Mouse (Mus musculus) megakaryocyte, adult 5-6 weeks (primary cell): ENCODE data around the gene Rgma. TPM values are rescaled to one million over a fixed set of nuclear protein-coding genes. Genes with fewer than 3 reads are reported as not detected.

Experiments
- ATAC-seq: 2 replicates; pipeline ENCODE4 v1.8.0; 2016; ENCODE audit warnings: mild to moderate bottlenecking, inconsistent platforms; ENCODE audit not compliant: poor library complexity, severe bottlenecking
- total RNA-seq, 2 experiments: library from RNA; stranded (forward) in 1 of 2; stranded (reverse) in 1 of 2; fragments of 153-499, 151-499 nt in 1 of 2; fragments of 221-1000, 200-1000 nt in 1 of 2; gene quantifications; 2 replicates each; pipeline versions ENCODE4 v1.2.3 to v1.2.4; 2015 to 2017

The Rgma gene
- total RNA-seq, 2 experiments from 2014 or later, result not detected

DNA sequence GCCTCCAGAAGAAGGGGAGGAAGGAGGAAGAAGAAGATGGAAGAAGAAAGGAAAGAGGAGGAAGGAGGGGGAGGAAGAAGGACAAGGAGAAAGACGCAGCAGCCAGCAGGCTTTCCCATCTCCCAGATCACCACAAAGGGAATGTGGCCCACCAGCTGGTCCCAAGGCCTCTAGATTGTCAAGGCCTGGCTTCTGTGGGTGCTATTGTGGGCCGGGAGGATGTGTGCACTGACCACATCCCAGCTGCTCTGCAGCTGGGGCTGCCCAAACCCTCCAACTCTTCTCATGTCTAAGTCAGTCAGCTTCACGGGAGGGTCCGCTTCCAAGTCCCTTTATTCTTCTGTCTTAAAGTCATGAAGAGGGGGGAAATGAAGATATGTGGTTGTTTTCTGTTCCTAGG, 5.3 kb upstream of the Rgma start:
- no peak for ATAC-seq

- no peak for ATAC-seq
Measured at GRCm38 (mm10) chr7:73371587-73372321, 3.6 kb upstream of the Rgma start.

DNA sequence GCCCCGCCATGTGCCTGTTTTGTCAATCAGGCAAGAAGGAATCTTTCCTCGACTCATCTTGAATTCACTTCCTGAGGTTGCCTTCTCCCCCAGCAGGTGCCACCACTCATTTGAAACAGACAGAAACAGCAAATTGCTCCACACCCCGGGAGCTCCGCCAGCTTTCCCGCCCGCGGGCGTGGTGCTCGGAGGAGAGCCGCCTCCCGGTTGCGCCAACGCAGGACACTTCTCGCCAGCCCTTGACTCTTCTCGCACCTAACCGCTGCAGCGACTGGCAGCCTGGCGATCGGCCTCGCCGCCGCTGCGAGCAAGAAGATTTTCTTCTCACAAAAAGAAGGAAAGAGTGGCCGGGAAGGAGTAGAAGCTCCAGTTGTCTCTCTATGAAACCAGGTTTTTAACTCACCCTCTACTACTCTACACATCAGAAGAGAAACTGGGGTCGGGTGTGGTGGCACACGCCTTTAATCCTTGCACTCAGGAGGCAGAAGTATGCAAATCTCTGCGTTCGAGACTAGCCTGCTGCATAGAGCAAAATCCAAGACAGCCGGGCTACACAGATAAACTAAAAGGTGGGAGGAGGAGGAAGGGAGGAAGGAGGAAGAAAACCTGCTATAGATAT, 2.8 kb upstream of the Rgma start:
- 0 out of 2 replicates have a peak, but pooled peaks have one; percentile 35 for ATAC-seq

DNA sequence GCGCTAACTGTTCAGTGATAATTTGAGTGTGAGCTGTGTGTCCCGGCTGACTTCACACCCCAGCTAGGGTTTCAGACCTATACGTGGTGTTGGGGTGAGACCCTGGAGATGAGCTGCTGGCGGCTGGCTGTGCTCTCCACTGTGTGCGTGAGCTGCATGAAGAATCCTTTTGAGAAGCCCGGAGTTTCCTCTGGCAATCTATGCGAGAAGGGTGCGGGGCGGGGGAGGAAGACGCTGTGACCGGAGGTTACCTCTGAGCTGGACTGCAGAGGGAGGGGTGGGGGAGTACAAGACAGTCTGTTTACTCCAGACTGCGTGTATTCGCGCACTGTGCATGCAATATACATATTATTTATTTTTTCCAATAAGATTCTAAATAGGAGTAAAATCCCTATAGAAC, 582 bp upstream of the Rgma start:
- no peak for ATAC-seq

DNA sequence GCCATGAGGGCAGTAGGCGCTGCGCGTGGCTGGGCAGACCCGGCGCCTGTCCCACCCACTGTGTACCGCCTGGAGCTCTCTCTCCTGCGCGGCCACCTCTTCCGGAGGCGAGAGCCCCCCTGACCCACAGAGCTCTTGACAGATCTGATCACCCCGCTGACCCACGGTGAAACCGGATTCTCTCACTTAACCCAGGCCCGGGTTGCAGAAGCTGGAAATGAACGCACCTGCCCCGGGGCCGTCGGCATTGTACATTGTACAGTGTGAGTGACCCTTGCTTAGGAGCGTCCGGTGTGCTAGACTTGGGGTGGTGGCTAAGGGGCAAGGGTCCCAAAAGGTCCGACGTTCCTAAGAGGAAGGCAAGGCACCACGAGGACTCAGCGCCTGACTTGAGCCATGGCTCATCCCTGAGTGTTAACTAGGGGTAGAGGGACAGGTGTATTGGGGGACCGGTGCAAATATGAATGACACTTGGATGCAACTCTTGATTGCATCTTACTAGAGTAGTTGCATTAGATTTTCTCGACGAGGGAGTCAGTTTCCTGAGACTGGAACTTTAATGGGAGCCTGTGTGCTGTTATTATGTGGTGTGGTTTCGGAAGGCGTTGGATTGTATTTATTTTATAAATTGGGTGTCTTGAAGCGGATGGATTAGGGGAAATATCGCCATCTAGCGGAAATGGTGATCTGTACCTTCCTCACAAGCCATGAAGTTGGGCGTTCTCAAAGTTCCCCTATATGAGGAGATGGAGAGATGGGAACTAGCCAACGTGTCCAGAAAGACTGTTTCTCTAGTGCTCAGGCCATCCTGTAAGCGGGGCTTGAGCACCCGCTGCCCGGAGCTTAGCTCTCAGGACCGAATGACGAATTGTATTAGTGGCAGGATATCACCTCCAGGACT, 1.0 kb downstream of the Rgma start:
- ATAC-seq, result no peak

GRCm38 (mm10) chr7:73377307-73377706, 2.0 kb downstream of the Rgma start:
- no peak for ATAC-seq

- no peak for ATAC-seq
Measured at GRCm38 (mm10) chr7:73378034-73378433, 2.7 kb downstream of the Rgma start.

GRCm38 (mm10) chr7:73382843-73383242, 7.5 kb downstream of the Rgma start:
- ATAC-seq, result no peak

DNA sequence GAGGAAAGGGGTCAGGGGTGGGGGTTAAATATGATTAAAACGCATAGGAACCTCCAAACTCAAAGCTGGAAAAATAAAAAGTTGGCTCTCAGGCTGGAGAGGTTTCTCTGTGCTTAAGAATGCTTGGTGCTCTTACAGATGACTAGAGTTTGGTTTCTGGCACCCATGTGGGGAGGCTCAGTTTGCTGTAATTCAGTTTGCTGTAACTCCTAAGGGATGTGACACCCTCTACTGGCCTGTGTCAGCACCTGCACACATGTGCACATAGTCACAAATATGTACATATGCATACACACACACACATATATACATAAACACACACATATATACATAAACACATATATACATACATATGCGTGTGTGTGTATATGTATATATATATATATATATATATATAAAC, 13.6 kb downstream of the Rgma start:
- no peak for ATAC-seq

DNA sequence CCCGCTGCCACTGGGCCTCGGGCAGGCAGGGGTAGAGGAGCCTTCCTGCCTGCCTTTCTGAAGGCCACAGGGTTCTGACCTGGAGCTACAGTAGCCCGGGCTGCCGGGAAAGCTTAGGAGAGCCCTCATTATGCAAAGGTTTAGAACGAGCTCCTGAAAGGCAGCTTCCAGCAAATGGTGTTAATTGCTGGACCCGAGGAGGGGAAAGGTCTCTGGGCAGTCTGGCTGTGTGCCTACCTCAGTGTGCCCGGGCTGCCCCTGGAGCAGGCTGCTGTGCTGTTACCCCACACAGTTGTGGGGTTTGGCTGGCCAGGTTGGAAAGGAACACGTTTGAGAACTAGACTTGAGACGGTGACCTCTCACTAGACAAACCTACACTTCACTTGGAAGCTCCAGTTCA, 14.1 kb downstream of the Rgma start:
- ATAC-seq, result no peak

GRCm38 (mm10) chr7:73389871-73390294, 14.6 kb downstream of the Rgma start:
- ATAC-seq, result no peak

DNA sequence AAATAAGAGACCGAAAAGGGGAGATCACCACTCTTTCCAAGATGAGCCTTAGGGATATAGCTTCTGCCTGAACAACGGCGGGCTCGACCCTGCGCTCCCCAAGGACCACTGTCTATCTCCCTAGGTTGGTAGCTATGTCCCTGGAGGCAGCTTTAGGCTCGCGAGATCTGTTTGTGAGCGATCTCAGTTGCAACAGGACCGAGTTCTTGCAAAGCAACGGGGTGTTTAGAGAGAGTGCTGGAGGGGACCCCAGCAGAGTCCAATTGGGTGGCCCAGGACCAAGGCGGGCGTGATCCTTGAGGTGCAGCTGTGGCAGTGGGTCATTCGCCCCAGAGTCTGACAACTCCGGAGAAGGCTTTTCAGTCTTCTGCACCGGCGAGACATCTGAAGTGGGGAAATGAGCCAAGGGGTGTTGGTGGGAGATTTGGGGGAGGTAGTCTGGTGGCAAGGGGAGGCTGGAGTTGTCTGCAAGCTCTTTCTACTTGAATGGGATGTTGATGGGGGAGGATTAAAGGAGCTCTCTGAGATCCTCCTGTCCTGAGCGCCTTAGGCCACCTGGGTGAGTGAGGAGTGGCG, 15.2 kb downstream of the Rgma start:
- ATAC-seq, result no peak

DNA sequence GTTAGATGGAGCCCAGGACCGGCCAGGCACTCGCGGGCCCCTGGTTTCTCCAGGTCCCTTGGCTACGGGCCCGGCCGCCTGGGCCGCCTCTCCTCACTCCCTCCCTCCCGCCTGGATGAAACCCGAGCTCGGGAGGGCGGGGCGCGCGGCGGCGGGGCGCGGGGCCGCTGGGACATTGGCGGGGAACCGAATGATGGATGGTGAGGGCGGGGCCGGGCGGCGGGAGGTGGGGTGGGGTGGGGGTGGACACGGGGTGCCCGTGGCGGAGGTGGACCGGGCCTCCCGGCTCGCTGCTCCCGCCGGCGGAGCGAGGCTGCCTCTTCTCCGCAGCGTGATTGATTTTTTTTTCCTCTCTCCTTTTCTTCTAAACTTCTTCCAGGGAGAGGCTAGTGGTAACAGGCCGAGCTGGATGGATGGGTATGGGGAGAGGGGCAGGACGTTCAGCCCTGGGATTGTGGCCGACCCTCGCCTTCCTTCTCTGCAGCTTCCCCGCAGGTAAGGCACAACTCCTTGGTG, 15.8 kb downstream of the Rgma start:
- no peak for ATAC-seq

- ATAC-seq, result no peak
Measured at GRCm38 (mm10) chr7:73391518-73392321, 16.4 kb downstream of the Rgma start.

GRCm38 (mm10) chr7:73392359-73392758, 17.1 kb downstream of the Rgma start:
- ATAC-seq, result no peak

- no peak for ATAC-seq
Measured at GRCm38 (mm10) chr7:73393307-73394012, 18.2 kb downstream of the Rgma start.

DNA sequence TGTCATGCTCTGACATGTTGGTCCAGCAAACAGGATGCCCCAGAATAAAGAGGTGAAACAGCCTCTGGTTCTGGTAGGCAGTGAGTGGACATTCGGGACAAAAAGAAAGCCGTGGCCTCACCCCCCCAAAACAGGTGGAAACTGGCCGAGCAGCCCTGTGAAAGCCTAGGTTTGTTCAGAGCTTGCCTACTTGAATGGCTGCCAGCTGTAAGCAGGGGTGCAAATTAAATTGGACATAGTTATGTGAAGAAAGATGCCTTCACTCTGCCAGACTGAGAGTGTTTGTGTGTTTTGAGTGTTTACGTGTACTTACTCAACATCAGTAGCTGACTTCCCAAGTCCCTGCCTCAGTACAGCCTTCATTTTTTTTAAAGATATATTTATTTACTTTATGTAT, 18.7 kb downstream of the Rgma start:
- no peak for ATAC-seq

DNA sequence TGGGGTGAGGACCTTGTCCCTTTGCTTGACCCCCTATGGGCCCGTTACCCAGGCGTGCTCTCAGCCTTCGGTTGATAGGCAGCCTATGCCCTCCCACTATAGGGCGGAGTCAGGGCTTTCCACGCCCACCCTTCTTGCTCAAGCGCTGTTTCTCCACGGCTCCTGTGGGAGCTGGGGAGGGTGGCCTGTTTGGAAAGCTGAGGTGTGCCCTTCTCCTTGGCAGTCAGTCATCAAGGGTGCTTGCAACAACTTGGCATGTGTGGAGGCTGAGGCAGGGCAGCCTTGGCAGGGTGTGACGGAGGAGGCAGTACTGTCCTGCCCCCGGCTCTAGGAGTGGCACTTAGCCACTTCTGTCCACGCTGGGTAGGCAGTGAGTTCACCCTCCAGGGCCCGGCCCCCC, 23.0 kb downstream of the Rgma start:
- ATAC-seq, result no peak

DNA sequence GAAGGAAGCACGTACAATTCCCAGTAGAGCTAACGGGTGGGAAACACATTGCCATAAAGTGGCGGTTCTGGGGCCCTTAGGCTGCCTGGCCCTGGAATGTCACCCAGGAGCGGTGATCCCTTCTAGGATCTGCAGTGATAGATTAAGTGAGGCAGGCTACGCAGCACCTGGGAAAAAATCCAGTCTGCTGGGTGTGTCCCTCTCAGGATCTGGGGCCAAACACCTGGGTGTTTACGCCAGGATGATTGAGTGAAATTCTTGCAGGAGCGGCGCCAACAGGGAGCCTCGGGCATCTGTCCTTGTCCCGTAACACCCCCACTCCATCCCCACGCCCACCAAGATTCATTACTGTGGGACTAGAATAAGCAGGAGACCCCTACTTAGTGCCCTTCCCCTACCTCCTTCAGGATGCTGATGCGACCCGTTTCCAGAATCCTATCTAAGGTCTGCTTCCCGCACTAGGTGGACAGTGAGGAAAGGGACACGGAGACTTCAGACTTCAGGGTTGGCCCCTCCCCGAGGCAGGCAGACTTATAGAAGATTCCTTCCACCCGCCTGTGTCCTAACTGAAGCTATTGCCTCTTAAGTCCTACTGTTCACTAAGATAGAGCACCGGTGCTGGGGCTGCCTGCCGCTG, 23.6 kb downstream of the Rgma start:
- ATAC-seq, result no peak
